Mouse (Mus musculus): ENCODE data around the gene Kif6. TPM values are rescaled to one million over a fixed set of nuclear protein-coding genes. Genes with fewer than 3 reads are reported as not detected.

The Kif6 gene
- total and polyA plus RNA-seq, 2 experiments from 2014 or later, result 1.7 to 40.5 TPM

GRCm38 (mm10) chr17:49951856-49952607, 337.1 kb downstream of the Kif6 start:
- WGBS, result 36% methylated on average over 22 of the region's 22 CpGs
- Histone ChIP-seq H3K4me2 (ENCODE audit: low read depth, low read length) (peak overlapping the region; percentile 57), H3K4me1 (ENCODE audit: control insufficient read depth, insufficient read depth) (peaks cover 10% of the 10 kb centered on the region; the same call in 1 of the 2 replicates), H3K9me3 (replicated peaks; ENCODE audit: control insufficient read depth, low read length) (no peaks in the 10 kb centered on the region), H3K27me3 (ENCODE audit: control insufficient read depth, insufficient read depth, low read length) (no peaks in the 10 kb centered on the region), H3K4me3 (ENCODE audit: low read depth, low read length) (peak overlapping the region; percentile 27), H3K9ac (replicated peaks; ENCODE audit: low read depth, low read length) (no peak overlapping the region), H3K36me3 (replicated peaks; ENCODE audit: control insufficient read depth, insufficient read depth, low read length) (no peaks in the 10 kb centered on the region), H3K27ac (ENCODE audit: low read depth) (peak overlapping the region; percentile 76)
- DNase-seq (ENCODE audit: low spot score), result peak; percentile 67
- no peak for TF ChIP-seq CTCF (IDR thresholded peaks at IDR 0.05; ENCODE audit: low read depth)
- no peak for TF ChIP-seq EP300 (IDR thresholded peaks at IDR 0.05; ENCODE audit: low read depth)
- ATAC-seq (ENCODE audit: insufficient read depth, low read depth), result peak; percentile 64

- no peak overlapping the region for H3K4me2 ChIP-seq (ENCODE audit: low read depth, low read length)
- no peak overlapping the region for H3K27ac ChIP-seq (ENCODE audit: low read depth)
- H3K9me3 ChIP-seq (replicated peaks; ENCODE audit: control insufficient read depth, low read length), result 0 out of 2 replicates have a peak, but pooled peaks cover 4% of the 10 kb centered on the region
- H3K27me3 ChIP-seq (ENCODE audit: control insufficient read depth, insufficient read depth, low read length), result no peaks in the 10 kb centered on the region
- TF ChIP-seq EP300 (IDR thresholded peaks at IDR 0.05; ENCODE audit: low read depth) (no peak), CTCF (IDR thresholded peaks at IDR 0.05; ENCODE audit: low read depth) (no peak)
- no peak overlapping the region for H3K4me3 ChIP-seq (ENCODE audit: low read depth, low read length)
- no peak for ATAC-seq (ENCODE audit: insufficient read depth, low read depth)
- H3K36me3 ChIP-seq (replicated peaks; ENCODE audit: control insufficient read depth, insufficient read depth, low read length), result no peaks in the 10 kb centered on the region
- H3K9ac ChIP-seq (replicated peaks; ENCODE audit: low read depth, low read length), result no peak overlapping the region
- no peaks in the 10 kb centered on the region for H3K4me1 ChIP-seq (ENCODE audit: control insufficient read depth, insufficient read depth)
- DNase-seq (ENCODE audit: low spot score), result no peak
Observed at GRCm38 (mm10) chr17:49959021-49959420, 344.1 kb downstream of the Kif6 start.

Other genes starting within 250 kb of the Kif6 start
- gene Mocs1, start 186.8 kb upstream of the Kif6 start, total RNA-seq (2014; rRNA removed; ENCODE audit: low replicate concordance), result 13.1 and 18.6 TPM in 2 replicates
- gene Mocs1, start 186.8 kb upstream of the Kif6 start, polyA plus RNA-seq (2015; fragmentation: Nextera tagmentation; extraction: Ambion mirVana), result 2.3 and 2.8 TPM in 2 replicates
- 10.5 and 14.5 TPM in 2 replicates for gene Daam2, start 50.8 kb upstream of the Kif6 start, total RNA-seq (2014; rRNA removed; ENCODE audit: low replicate concordance)
- gene Daam2, start 50.8 kb upstream of the Kif6 start, polyA plus RNA-seq (2015; fragmentation: Nextera tagmentation; extraction: Ambion mirVana), result 1.6 and 2.4 TPM in 2 replicates